Mouse (Mus musculus) activated CD4-positive, CD25-positive, alpha-beta regulatory T cell, adult 4 months (primary cell): Measurements from ENCODE around the gene Plekha6. TPM values are rescaled to one million over a fixed set of nuclear protein-coding genes. Genes with fewer than 3 reads are reported as not detected.
A peak's percentile ranks its signal among the peaks of the same experiment; 100 is the strongest.
"Not testable (repeated sequence)": the region's sequence is repeated elsewhere in the genome, so short reads cannot be mapped to it uniquely, and the experiment has no call there.

Experiments
- ATAC-seq: one replicate; pipeline ENCODE4 v1.8.0; 2017
- polyA plus RNA-seq, 2 experiments: library from polyadenylated mRNA; unstranded; fragments of 100-300 nt; shearing (Covaris generic); gene quantifications; one replicate each; pipeline ENCODE4 v1.2.1; 2017

Plekha6 gene
- polyA plus RNA-seq, 2 experiments from 2014 or later, result 0.06 TPM; not detected in 1

- ATAC-seq, result no peak
Observed at GRCm38 (mm10) chr1:133328896-133329637, 165.1 kb downstream of the Plekha6 start.

GRCm38 (mm10) chr1:133329638-133329964, 165.6 kb downstream of the Plekha6 start:
- ATAC-seq, result no peak

- ATAC-seq, result no peak
Observed at GRCm38 (mm10) chr1:133331142-133331541, 167.1 kb downstream of the Plekha6 start.

- no peak for ATAC-seq
Observed at GRCm38 (mm10) chr1:133332656-133333430, 168.8 kb downstream of the Plekha6 start.

GRCm38 (mm10) chr1:133333937-133334336, 169.9 kb downstream of the Plekha6 start:
- ATAC-seq, result no peak

- ATAC-seq, result not testable (repeated sequence)
Observed at GRCm38 (mm10) chr1:133340403-133340802, 176.4 kb downstream of the Plekha6 start.

- ATAC-seq, result no peak
Observed at GRCm38 (mm10) chr1:133344357-133344756, 180.3 kb downstream of the Plekha6 start.

GRCm38 (mm10) chr1:133346531-133346930, 182.5 kb downstream of the Plekha6 start:
- no peak for ATAC-seq

GRCm38 (mm10) chr1:133347226-133347625, 183.2 kb downstream of the Plekha6 start:
- ATAC-seq, result no peak

GRCm38 (mm10) chr1:133347693-133348520, 183.9 kb downstream of the Plekha6 start:
- peak; percentile 23 for ATAC-seq

- ATAC-seq, result no peak
Observed at GRCm38 (mm10) chr1:133350210-133350609, 186.2 kb downstream of the Plekha6 start, which contains the start of gene Ren1. TSS of gene Ren1 (plus strand) at chr1:133350510.

- no peak for ATAC-seq
Observed at GRCm38 (mm10) chr1:133351762-133352161, 187.8 kb downstream of the Plekha6 start.

Other genes starting within 250 kb of the Plekha6 start
- gene Mdm4, start 133.6 kb upstream of the Plekha6 start, polyA plus RNA-seq, result 100 to 1,000 TPM in 1 of 2 experiments, 10 to 100 TPM in 1; 84.8 to 102 TPM
- under 1 TPM; 0.66 to 0.68 TPM for gene Pik3c2b, start 118.5 kb upstream of the Plekha6 start, polyA plus RNA-seq
- 10 to 100 TPM; 21.7 to 22.4 TPM for gene Ppp1r15b, start 33.1 kb upstream of the Plekha6 start, polyA plus RNA-seq
- not detected for gene Golt1a, start 145.6 kb downstream of the Plekha6 start, polyA plus RNA-seq
- gene Kiss1, start 157.7 kb downstream of the Plekha6 start, polyA plus RNA-seq, result not detected
- not detected for gene Ren1, start 186.3 kb downstream of the Plekha6 start, polyA plus RNA-seq
- gene Etnk2, start 199.4 kb downstream of the Plekha6 start, polyA plus RNA-seq, result under 1 TPM in 1 of 2 experiments, not detected in 1; 0.20 TPM